Mouse (Mus musculus) CD4-positive helper T cell, adult 2 months (primary cell): ENCODE measurements around the gene Rab26.

Experiments
- DNase-seq: peaks from one replicate; pipeline ENCODE4 v3.0.0-alpha.2; 2012; ENCODE audit warnings: low read depth, missing footprints, low spot score

Gene Rab26

GRCm38 (mm10) chr17:24534160-24534718 is at the start of gene Rab26:
Gene Rab26 (minus strand): TSS chr17:24534210.
- DNase-seq, result no peak

- no peak for DNase-seq
These were observed 46.3 kb upstream of the Rab26 start for GRCm38 (mm10) chr17:24580287-24580686.

GRCm38 (mm10) chr17:24579532-24579931 is 45.5 kb upstream of the Rab26 start:
- DNase-seq, result no peak

- no peak for DNase-seq
These were observed 39.8 kb upstream of the Rab26 start for GRCm38 (mm10) chr17:24573811-24574210.

- DNase-seq, result no peak
These were observed 38.7 kb upstream of the Rab26 start for GRCm38 (mm10) chr17:24572651-24573245.

GRCm38 (mm10) chr17:24569837-24570236 is 35.8 kb upstream of the Rab26 start:
- DNase-seq, result no peak

GRCm38 (mm10) chr17:24567034-24567779 is 33.2 kb upstream of the Rab26 start:
- no peak for DNase-seq

- DNase-seq, result no peak
These were observed 31.8 kb upstream of the Rab26 start for GRCm38 (mm10) chr17:24565792-24566191.

GRCm38 (mm10) chr17:24565092-24565491 is 31.1 kb upstream of the Rab26 start:
- no peak for DNase-seq

GRCm38 (mm10) chr17:24564422-24564821 is 30.4 kb upstream of the Rab26 start:
- no peak for DNase-seq

GRCm38 (mm10) chr17:24563638-24564037 is 29.6 kb upstream of the Rab26 start:
- no peak for DNase-seq

- no peak for DNase-seq
These were observed 27.6 kb upstream of the Rab26 start for GRCm38 (mm10) chr17:24561592-24561991.

- DNase-seq, result no peak
These were observed 26.5 kb upstream of the Rab26 start for GRCm38 (mm10) chr17:24560301-24561028.

GRCm38 (mm10) chr17:24559146-24559545 is 25.1 kb upstream of the Rab26 start:
- no peak for DNase-seq

- DNase-seq, result no peak
These were observed 24.6 kb upstream of the Rab26 start for GRCm38 (mm10) chr17:24558600-24559099.

GRCm38 (mm10) chr17:24557091-24557490 is 23.1 kb upstream of the Rab26 start:
- no peak for DNase-seq

GRCm38 (mm10) chr17:24551050-24551444 is 17.0 kb upstream of the Rab26 start:
- DNase-seq, result no peak

- no peak for DNase-seq
These were observed 16.5 kb upstream of the Rab26 start for GRCm38 (mm10) chr17:24550416-24551049.

GRCm38 (mm10) chr17:24549618-24550415 is 15.8 kb upstream of the Rab26 start, which contains the start of gene Pkd1:
Gene Pkd1 (plus strand): TSS chr17:24549834.
- peak; percentile 100 for DNase-seq

GRCm38 (mm10) chr17:24548921-24549617 is 15.1 kb upstream of the Rab26 start:
- DNase-seq, result peak; percentile 81
